1 mouse cellular context compared by ENCODE assay signal in genomic region chr16:32114406-32114805, GRCm38 (mm10).
TF ChIP-seq lines count a peak whose summit lies in the region.

No protein-coding gene starts in this region.

TF ChIP-seq in MEL, 35 proteins besides CTCF, POLR2A, EP300 and RAD21:
- TF ChIP-seq ETS1 (IDR thresholded peaks at IDR 0.05; ENCODE audit: low read depth, low read length) (no peak), MAFK (IDR thresholded peaks at IDR 0.05; ENCODE audit: borderline replicate concordance, low read depth, low read length) (no peak), TBP (IDR thresholded peaks at IDR 0.05; ENCODE audit: low read depth, low read length) (no peak), MAX (IDR thresholded peaks at IDR 0.05; ENCODE audit: low read length) (no peak), MYB (IDR thresholded peaks at IDR 0.05; ENCODE audit: low read depth, low read length) (no peak), UBTF (IDR thresholded peaks at IDR 0.05; ENCODE audit: borderline replicate concordance, insufficient read depth, low read depth, low read length) (0 out of 2 replicates have a peak, but pooled peaks have one; percentile 12), USF1 (IDR thresholded peaks at IDR 0.05; ENCODE audit: low read depth, low read length) (no peak), GATA1 (IDR thresholded peaks at IDR 0.05; ENCODE audit: low read depth, low read length) (no peak)
